Mouse (Mus musculus): ENCODE measurements around the gene Ifna11.
"Not testable (repeated sequence)": the region's sequence is repeated elsewhere in the genome, so short reads cannot be mapped to it uniquely, and the experiment has no call there.

- not testable (repeated sequence) for TF ChIP-seq CTCF (IDR thresholded peaks at IDR 0.05; ENCODE audit: control insufficient read depth, insufficient read depth, low read length); POLR2A (IDR thresholded peaks at IDR 0.05; ENCODE audit: borderline replicate concordance, control insufficient read depth, low read depth, low read length)
Observed at GRCm38 (mm10) chr4:88791250-88791649, 28.5 kb upstream of the Ifna11 start, which contains the start of gene Gm13278.
